Mouse (Mus musculus): ENCODE measurements around the gene Atcay.
"Not testable (repeated sequence)": the region's sequence is repeated elsewhere in the genome, so short reads cannot be mapped to it uniquely, and the experiment has no call there.

Atcay gene

GRCm38 (mm10) chr10:81242021-81242420 lies 11.4 kb upstream of the Atcay start:
- DNase-seq (ENCODE audit: low spot score): no peak

DNA sequence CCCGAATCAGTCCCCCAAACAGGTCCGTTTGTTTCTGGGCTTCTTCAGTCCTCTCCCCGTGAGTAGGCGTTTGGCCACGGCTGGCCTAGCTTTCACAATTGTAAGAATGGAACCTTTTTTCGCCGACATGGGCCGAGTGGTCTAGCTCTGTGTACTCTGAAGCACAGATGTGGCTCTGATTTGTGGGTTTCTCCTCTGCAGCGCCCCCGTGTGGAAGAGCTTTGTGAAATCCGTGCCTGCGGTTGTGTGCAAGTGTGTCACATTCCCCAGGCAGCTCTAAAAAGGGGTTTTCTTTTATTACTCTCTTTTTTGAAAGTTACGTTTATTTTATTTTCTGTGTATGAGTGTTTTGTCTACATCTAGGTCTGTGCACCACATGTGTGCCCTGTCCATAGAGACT lies 10.2 kb upstream of the Atcay start:
- peak; percentile 52 for DNase-seq (ENCODE audit: low spot score)

DNA sequence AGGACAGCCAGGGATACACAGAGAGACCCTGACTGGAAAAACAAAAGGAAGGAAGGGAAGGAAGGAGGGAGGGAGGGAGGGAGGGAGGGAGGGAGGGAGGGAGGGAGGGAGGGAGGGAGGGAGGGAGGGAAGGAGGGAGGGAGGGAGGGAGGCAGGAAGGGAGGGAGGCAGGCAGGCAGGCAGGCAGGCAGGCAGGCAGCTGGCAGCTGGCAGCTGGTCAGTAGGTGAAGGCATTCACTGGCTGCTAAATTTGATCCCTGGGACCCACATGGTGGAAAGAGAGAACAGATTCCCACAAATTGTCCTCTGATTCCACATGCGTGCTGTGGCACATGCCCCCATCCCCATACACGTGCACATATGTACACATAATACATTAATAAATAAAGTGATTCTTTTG lies 8.0 kb upstream of the Atcay start:
- no peak for DNase-seq (ENCODE audit: low spot score)

- DNase-seq (ENCODE audit: low spot score): no peak
These were observed 6.0 kb upstream of the Atcay start for GRCm38 (mm10) chr10:81236471-81237268.

GRCm38 (mm10) chr10:81234206-81234605 lies 3.6 kb upstream of the Atcay start:
- DNase-seq (ENCODE audit: low spot score): no peak

DNA sequence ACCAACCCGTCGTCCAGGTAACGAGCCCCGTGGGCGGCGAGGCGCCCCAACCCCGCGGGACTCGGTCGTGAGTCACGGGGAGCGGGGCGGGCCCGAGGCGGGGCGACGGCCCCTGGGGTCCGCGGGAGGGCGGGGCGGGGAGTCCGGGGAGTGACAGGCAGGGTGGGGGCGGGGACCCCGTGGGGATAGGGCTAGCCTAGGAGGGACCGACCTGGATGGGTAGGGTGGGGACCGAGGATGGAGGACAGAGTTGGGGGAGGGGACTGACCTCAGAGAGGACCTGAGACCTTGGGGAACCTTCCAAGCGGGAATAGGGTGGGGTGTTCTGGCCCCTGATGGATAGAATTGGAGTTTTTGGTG lies 2.6 kb upstream of the Atcay start:
- DNase-seq (ENCODE audit: low spot score): no peak

- DNase-seq (ENCODE audit: low spot score): peak; percentile 87
These were observed 2.1 kb upstream of the Atcay start, which contains the start of gene Zfr2 for GRCm38 (mm10) chr10:81232580-81233225. Gene Zfr2 (plus strand): TSS chr10:81233155.

DNA sequence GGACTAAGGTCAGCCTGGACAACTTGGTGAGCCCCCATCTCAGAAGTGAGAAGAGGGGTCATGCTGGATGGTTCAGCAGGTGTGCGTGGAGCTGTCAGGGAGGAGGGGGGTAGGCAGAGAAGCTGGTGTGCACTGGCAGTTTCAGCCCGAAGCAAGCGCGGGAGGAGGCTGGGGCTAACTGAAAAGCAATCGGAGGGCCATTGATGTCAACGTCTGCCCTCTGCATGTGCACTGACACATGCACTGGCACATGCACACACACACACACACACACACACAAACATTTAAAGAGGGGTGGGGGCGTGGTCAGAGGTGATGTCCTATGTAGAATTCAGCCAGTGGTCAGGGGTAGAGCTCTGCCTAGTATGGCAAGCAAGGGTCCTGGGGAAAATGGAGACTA lies 803 bp upstream of the Atcay start:
- DNase-seq (ENCODE audit: low spot score): no peak

- DNase-seq (ENCODE audit: low spot score): no peak
These were observed 747 bp downstream of the Atcay start for GRCm38 (mm10) chr10:81229735-81230437.

- not testable (repeated sequence) for DNase-seq (ENCODE audit: low spot score)
These were observed 6.9 kb downstream of the Atcay start for GRCm38 (mm10) chr10:81223731-81224130.

DNA sequence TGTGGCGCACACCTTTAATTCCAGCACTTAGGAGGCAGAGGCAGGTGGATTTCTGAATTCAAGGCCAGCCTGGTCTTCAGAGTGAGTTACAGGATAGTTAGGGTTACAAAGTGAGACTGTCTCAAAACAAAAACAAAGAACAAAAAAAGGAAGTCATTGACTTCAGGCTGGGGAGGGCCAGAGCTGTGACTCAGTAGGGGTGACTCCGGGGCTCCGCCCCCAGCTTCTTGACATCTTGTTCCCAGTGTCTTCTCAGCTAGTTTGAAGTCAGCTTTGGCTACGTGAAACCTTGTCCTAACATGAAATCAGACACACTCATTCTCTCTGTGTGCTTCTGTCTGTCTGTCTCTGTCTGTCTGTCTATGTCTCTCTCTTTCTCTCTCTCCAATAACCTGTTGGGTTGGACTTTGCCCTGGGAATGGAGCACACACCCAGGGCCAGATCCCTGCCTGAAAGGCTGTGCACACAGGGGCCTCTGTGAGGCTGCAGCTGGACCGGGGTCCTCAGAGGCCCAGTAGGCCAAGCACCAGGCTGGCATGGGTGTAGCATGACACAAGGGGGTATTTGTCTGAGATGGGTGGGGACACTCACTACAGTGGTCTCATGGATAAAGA lies 9.1 kb downstream of the Atcay start:
- no peak for DNase-seq (ENCODE audit: low spot score)

DNA sequence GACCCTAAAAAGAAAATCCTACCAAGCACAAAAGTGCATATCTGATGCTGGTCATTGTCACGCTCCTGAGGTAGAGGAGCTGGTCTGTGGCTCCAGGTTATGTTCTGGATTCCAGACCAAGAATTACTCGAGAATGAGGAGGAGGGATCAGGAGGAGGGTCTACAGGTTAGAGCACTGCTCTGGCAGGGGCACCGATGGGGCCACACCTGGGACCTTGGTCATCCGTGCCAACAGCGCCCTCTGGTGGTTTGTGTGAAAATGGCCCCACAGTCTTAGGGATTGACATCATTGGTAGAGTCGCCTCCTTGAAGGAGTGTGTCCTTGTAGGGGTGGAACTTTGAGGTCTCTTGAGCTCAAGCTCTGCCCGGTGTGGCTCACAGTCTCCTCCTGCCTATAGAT lies 12.7 kb downstream of the Atcay start:
- DNase-seq (ENCODE audit: low spot score): peak; percentile 67

DNA sequence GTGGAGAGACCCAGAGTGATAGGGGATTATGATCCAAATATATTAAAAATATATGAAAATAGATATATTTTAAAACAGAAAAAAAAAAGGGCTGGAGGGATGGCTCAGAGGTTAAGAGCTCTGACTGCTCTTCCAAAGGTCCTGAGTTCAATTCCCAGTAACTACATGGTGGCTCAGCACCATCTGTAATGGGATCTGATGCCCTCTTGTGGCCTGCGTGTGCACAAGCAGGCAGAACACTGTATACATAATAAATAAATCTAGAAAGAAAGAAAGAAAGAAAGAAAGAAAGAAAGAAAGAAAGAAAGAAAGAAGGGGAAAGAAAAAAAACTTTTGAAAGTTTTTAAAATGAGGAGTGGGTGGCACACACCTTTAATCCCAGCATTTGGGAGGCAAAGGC lies 13.4 kb downstream of the Atcay start:
- not testable (repeated sequence) for DNase-seq (ENCODE audit: low spot score)

- DNase-seq (ENCODE audit: low spot score): no peak
These were observed 13.8 kb downstream of the Atcay start for GRCm38 (mm10) chr10:81216810-81217209.

GRCm38 (mm10) chr10:81216260-81216659 lies 14.4 kb downstream of the Atcay start:
- DNase-seq (ENCODE audit: low spot score): no peak

- DNase-seq (ENCODE audit: low spot score): no peak
These were observed 20.5 kb downstream of the Atcay start for GRCm38 (mm10) chr10:81210154-81210553.

- DNase-seq (ENCODE audit: low spot score): no peak
These were observed 26.5 kb downstream of the Atcay start for GRCm38 (mm10) chr10:81204137-81204536.

DNA sequence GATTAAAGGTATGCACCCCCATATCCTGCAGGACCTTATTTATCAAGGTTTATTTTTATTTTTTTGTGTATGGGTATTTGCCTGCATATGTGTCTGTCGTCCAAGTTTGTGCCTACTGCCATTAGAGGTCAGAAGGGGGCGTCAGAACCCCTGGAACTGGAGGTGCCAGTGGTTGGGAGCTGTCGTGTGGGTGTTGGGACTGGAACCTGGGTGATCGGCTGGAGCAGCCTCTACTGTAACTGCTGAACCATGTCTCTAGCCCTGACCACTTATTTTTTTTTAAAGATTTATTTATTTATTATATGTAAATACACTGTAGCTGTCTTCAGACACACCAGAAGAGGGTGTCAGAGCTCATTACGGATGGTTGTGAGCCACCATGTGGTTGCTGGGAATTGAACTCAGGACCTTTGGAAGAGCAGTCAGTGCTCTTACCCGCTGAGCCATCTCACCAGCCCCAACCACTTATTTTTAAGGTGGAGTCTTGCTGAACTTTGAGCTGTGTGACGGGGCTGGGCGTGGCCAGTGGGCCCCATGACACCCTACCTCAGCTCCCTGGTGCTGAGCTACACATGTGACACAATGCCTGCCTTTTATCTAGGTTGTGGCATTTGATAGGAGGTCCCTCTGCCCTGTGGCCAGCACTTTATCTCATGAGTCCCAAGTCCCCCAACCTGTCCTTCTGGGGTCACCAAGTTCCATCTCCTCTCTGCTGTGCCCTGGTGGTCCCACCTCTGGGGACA lies 27.5 kb downstream of the Atcay start:
- no peak for DNase-seq (ENCODE audit: low spot score)

- no peak for DNase-seq (ENCODE audit: low spot score)
These were observed 28.6 kb downstream of the Atcay start, which contains the start of gene Nmrk2 for GRCm38 (mm10) chr10:81201807-81202758. Gene Nmrk2 (minus strand): TSS chr10:81202051.

GRCm38 (mm10) chr10:81200605-81201287 lies 29.9 kb downstream of the Atcay start:
- no peak for DNase-seq (ENCODE audit: low spot score)

Data from ovary, postnatal 14 days (tissue).